Mouse (Mus musculus): ENCODE data around the gene Efna4.

GRCm38 (mm10) chr3:89340465-89340864 lies 2.6 kb upstream of the Efna4 start:
- no peak for TF ChIP-seq FOSL1 (IDR thresholded peaks at IDR 0.05; ENCODE audit: insufficient read depth, low read length, poor library complexity, severe bottlenecking)
- TF ChIP-seq CTCF (IDR thresholded peaks at IDR 0.05; ENCODE audit: control insufficient read depth, insufficient read depth, insufficient read length): peak; percentile 91
- no peak for TF ChIP-seq CEBPB (IDR thresholded peaks at IDR 0.05; ENCODE audit: low read depth)

Measured in C2C12 (cell line).